Mouse (Mus musculus): ENCODE measurements around the gene Gm6020. TPM values are rescaled to one million over a fixed set of nuclear protein-coding genes. Genes with fewer than 3 reads are reported as not detected.
"Not testable (repeated sequence)": the region's sequence is repeated elsewhere in the genome, so short reads cannot be mapped to it uniquely, and the experiment has no call there.

Gm6020 gene
- polyA plus RNA-seq (2015; fragmentation: Nextera tagmentation; extraction: Ambion mirVana), result not detected in 2 replicates

GRCm38 (mm10) chr19:61183590-61183989 lies at the start of gene Gm6020:
Gene Gm6020, plus strand, starts transcription at chr19:61183890.
- not testable (repeated sequence) for H3K27me3 ChIP-seq (ENCODE audit: control insufficient read depth, insufficient read depth, low read length); DNase-seq (ENCODE audit: low spot score); ATAC-seq (ENCODE audit: low FRiP score, low TSS enrichment); H3K9ac ChIP-seq (ENCODE audit: low read length); H3K36me3 ChIP-seq (ENCODE audit: control insufficient read depth, insufficient read depth, low read length); H3K9me3 ChIP-seq (ENCODE audit: control insufficient read depth, low read length); H3K4me2 ChIP-seq (replicated peaks; ENCODE audit: low read depth); H3K4me3 ChIP-seq (ENCODE audit: low read depth, low read length); H3K27ac ChIP-seq (replicated peaks); H3K4me1 ChIP-seq (replicated peaks; ENCODE audit: control insufficient read depth, insufficient read depth)
- WGBS, result 88% methylated on average over 2 of the region's 2 CpGs

- TF ChIP-seq CTCF (IDR thresholded peaks at IDR 0.05; ENCODE audit: low read depth) (no peak), EP300 (optimal IDR thresholded peaks at IDR 0.05) (no peak)
- ATAC-seq (ENCODE audit: low FRiP score, low TSS enrichment) (no peak), DNase-seq (ENCODE audit: low spot score) (no peak)
- Histone ChIP-seq H3K9ac (ENCODE audit: low read length) (no peak overlapping the region), H3K27me3 (ENCODE audit: control insufficient read depth, insufficient read depth, low read length) (no peaks in the 10 kb centered on the region), H3K9me3 (ENCODE audit: control insufficient read depth, low read length) (no peaks in the 10 kb centered on the region), H3K27ac (replicated peaks) (no peak overlapping the region), H3K4me1 (replicated peaks; ENCODE audit: control insufficient read depth, insufficient read depth) (no peaks in the 10 kb centered on the region; the same call in 1 of the 2 replicates), H3K4me2 (replicated peaks; ENCODE audit: low read depth) (no peak overlapping the region), H3K4me3 (ENCODE audit: low read depth, low read length) (no peak overlapping the region), H3K36me3 (ENCODE audit: control insufficient read depth, insufficient read depth, low read length) (no peaks in the 10 kb centered on the region)
These were observed 45.0 kb upstream of the Gm6020 start for GRCm38 (mm10) chr19:61138655-61139054.

- TF ChIP-seq CTCF (IDR thresholded peaks at IDR 0.05; ENCODE audit: low read depth) (no peak), EP300 (optimal IDR thresholded peaks at IDR 0.05) (no peak)
- Histone ChIP-seq H3K36me3 (ENCODE audit: control insufficient read depth, insufficient read depth, low read length) (no peaks in the 10 kb centered on the region), H3K9ac (ENCODE audit: low read length) (peak within 1 kb of the TSS; percentile 85), H3K27ac (replicated peaks) (peak within 1 kb of the TSS; percentile 69), H3K4me2 (replicated peaks; ENCODE audit: low read depth) (peak within 1 kb of the TSS; percentile 82), H3K9me3 (ENCODE audit: control insufficient read depth, low read length) (no peaks in the 10 kb centered on the region), H3K4me1 (replicated peaks; ENCODE audit: control insufficient read depth, insufficient read depth) (no peaks in the 10 kb centered on the region; the same call in 1 of the 2 replicates), H3K27me3 (ENCODE audit: control insufficient read depth, insufficient read depth, low read length) (no peaks in the 10 kb centered on the region), H3K4me3 (ENCODE audit: low read depth, low read length) (peak within 1 kb of the TSS; percentile 79)
- ATAC-seq (ENCODE audit: low FRiP score, low TSS enrichment) (peak; percentile 100), DNase-seq (ENCODE audit: low spot score) (peak; percentile 84)
- WGBS, result 2% methylated on average over 18 of the region's 18 CpGs
These were observed 43.1 kb upstream of the Gm6020 start, which contains the start of gene Zfp950 for GRCm38 (mm10) chr19:61140342-61141206. Gene Zfp950, minus strand, starts transcription at chr19:61140840.

GRCm38 (mm10) chr19:61141299-61141698 lies 42.4 kb upstream of the Gm6020 start:
- DNase-seq (ENCODE audit: low spot score) (no peak), ATAC-seq (ENCODE audit: low FRiP score, low TSS enrichment) (no peak)
- H3K27me3 ChIP-seq (ENCODE audit: control insufficient read depth, insufficient read depth, low read length), result no peaks in the 10 kb centered on the region
- H3K36me3 ChIP-seq (ENCODE audit: control insufficient read depth, insufficient read depth, low read length), result no peaks in the 10 kb centered on the region
- TF ChIP-seq CTCF (IDR thresholded peaks at IDR 0.05; ENCODE audit: low read depth) (no peak), EP300 (optimal IDR thresholded peaks at IDR 0.05) (no peak)
- H3K9ac ChIP-seq (ENCODE audit: low read length), result peak overlapping the region; percentile 85; the same call in 1 of the 2 replicates
- 23% methylated on average over 4 of the region's 4 CpGs for WGBS
- H3K4me3 ChIP-seq (ENCODE audit: low read depth, low read length), result peak overlapping the region; percentile 79; the same call in 1 of the 2 replicates
- no peak overlapping the region; the same call in 1 of the 2 replicates for H3K27ac ChIP-seq (replicated peaks)
- H3K4me2 ChIP-seq (replicated peaks; ENCODE audit: low read depth), result peak overlapping the region; percentile 82
- H3K9me3 ChIP-seq (ENCODE audit: control insufficient read depth, low read length), result no peaks in the 10 kb centered on the region
- H3K4me1 ChIP-seq (replicated peaks; ENCODE audit: control insufficient read depth, insufficient read depth), result no peaks in the 10 kb centered on the region; the same call in 1 of the 2 replicates

- ATAC-seq (ENCODE audit: low FRiP score, low TSS enrichment), result peak; percentile 90
- peak; percentile 78 for DNase-seq (ENCODE audit: low spot score)
- peak overlapping the region; percentile 66 for H3K4me2 ChIP-seq (replicated peaks; ENCODE audit: low read depth)
- no peaks in the 10 kb centered on the region for H3K36me3 ChIP-seq (ENCODE audit: control insufficient read depth, insufficient read depth, low read length)
- no peak overlapping the region for H3K27ac ChIP-seq (replicated peaks)
- no peaks in the 10 kb centered on the region for H3K9me3 ChIP-seq (ENCODE audit: control insufficient read depth, low read length)
- no peaks in the 10 kb centered on the region for H3K4me1 ChIP-seq (replicated peaks; ENCODE audit: control insufficient read depth, insufficient read depth)
- no peaks in the 10 kb centered on the region for H3K27me3 ChIP-seq (ENCODE audit: control insufficient read depth, insufficient read depth, low read length)
- peak overlapping the region; percentile 54 for H3K9ac ChIP-seq (ENCODE audit: low read length)
- TF ChIP-seq CTCF (IDR thresholded peaks at IDR 0.05; ENCODE audit: low read depth) (no peak), EP300 (optimal IDR thresholded peaks at IDR 0.05) (no peak)
- 5% methylated on average over 8 of the region's 8 CpGs for WGBS
- H3K4me3 ChIP-seq (ENCODE audit: low read depth, low read length), result peak overlapping the region; percentile 42
These were observed 32.4 kb upstream of the Gm6020 start for GRCm38 (mm10) chr19:61151372-61151700.

Data from stomach, postnatal 0 days (tissue).